Mouse (Mus musculus): ENCODE measurements at regions not wholly inside any gene's neighbourhood (a gene's known extent, or its start where the extent isn't known, plus 50 kb on each side); places are given as distances from the start of the nearest gene placed in this dataset.

GRCm38 (mm10) chr9:68340921-68341320, 312.7 kb upstream of the Rora start:
- Histone ChIP-seq H3K27ac (ENCODE audit: low read depth, low read length) (no peak overlapping the region), H3K4me2 (no peak overlapping the region), H3K9ac (ENCODE audit: low read depth, low read length) (no peak overlapping the region), H3K9me3 (replicated peaks; ENCODE audit: control insufficient read depth, low read length) (no peaks in the 10 kb centered on the region), H3K4me1 (ENCODE audit: control insufficient read depth, insufficient read depth, low read length) (no peaks in the 10 kb centered on the region), H3K4me3 (ENCODE audit: low read depth, low read length) (no peak overlapping the region), H3K36me3 (ENCODE audit: control insufficient read depth, insufficient read depth, low read length) (no peaks in the 10 kb centered on the region), H3K27me3 (ENCODE audit: control insufficient read depth, insufficient read depth, low read length) (no peaks in the 10 kb centered on the region)
- 15% methylated on average over 3 of the region's 3 CpGs for WGBS (ENCODE audit: insufficient replicate concordance)
- no peak for ATAC-seq (replicated peaks; ENCODE audit: insufficient number of reproducible peaks, low FRiP score, low TSS enrichment)

- no peak overlapping the region for H3K27ac ChIP-seq (ENCODE audit: low read depth, low read length)
- no peak overlapping the region for H3K9ac ChIP-seq (ENCODE audit: low read depth, low read length)
- no peaks in the 10 kb centered on the region for H3K4me1 ChIP-seq (ENCODE audit: control insufficient read depth, insufficient read depth, low read length)
- 87% methylated on average over 3 of the region's 3 CpGs for WGBS (ENCODE audit: insufficient replicate concordance)
- H3K36me3 ChIP-seq (ENCODE audit: control insufficient read depth, insufficient read depth, low read length) = no peaks in the 10 kb centered on the region
- no peaks in the 10 kb centered on the region for H3K27me3 ChIP-seq (ENCODE audit: control insufficient read depth, insufficient read depth, low read length)
- no peak overlapping the region for H3K4me2 ChIP-seq
- H3K4me3 ChIP-seq (ENCODE audit: low read depth, low read length) = no peak overlapping the region
- no peak for ATAC-seq (replicated peaks; ENCODE audit: insufficient number of reproducible peaks, low FRiP score, low TSS enrichment)
- H3K9me3 ChIP-seq (replicated peaks; ENCODE audit: control insufficient read depth, low read length) = no peaks in the 10 kb centered on the region
Measured at GRCm38 (mm10) chr9:68341511-68341910, 312.1 kb upstream of the Rora start.

GRCm38 (mm10) chr9:68347426-68347825, 306.2 kb upstream of the Rora start:
- H3K4me2 ChIP-seq = no peak overlapping the region
- no peaks in the 10 kb centered on the region for H3K27me3 ChIP-seq (ENCODE audit: control insufficient read depth, insufficient read depth, low read length)
- H3K27ac ChIP-seq (ENCODE audit: low read depth, low read length) = no peak overlapping the region
- WGBS (ENCODE audit: insufficient replicate concordance) = 69% methylated on average over 6 of the region's 6 CpGs
- no peaks in the 10 kb centered on the region for H3K36me3 ChIP-seq (ENCODE audit: control insufficient read depth, insufficient read depth, low read length)
- H3K9ac ChIP-seq (ENCODE audit: low read depth, low read length) = no peak overlapping the region
- no peak for ATAC-seq (replicated peaks; ENCODE audit: insufficient number of reproducible peaks, low FRiP score, low TSS enrichment)
- no peaks in the 10 kb centered on the region for H3K9me3 ChIP-seq (replicated peaks; ENCODE audit: control insufficient read depth, low read length)
- H3K4me1 ChIP-seq (ENCODE audit: control insufficient read depth, insufficient read depth, low read length) = no peaks in the 10 kb centered on the region
- H3K4me3 ChIP-seq (ENCODE audit: low read depth, low read length) = no peak overlapping the region

- Histone ChIP-seq H3K4me1 (ENCODE audit: control insufficient read depth, insufficient read depth, low read length) (no peaks in the 10 kb centered on the region), H3K9me3 (replicated peaks; ENCODE audit: control insufficient read depth, low read length) (no peaks in the 10 kb centered on the region), H3K36me3 (ENCODE audit: control insufficient read depth, insufficient read depth, low read length) (no peaks in the 10 kb centered on the region), H3K27me3 (ENCODE audit: control insufficient read depth, insufficient read depth, low read length) (no peaks in the 10 kb centered on the region), H3K9ac (ENCODE audit: low read depth, low read length) (no peak overlapping the region), H3K4me3 (ENCODE audit: low read depth, low read length) (no peak overlapping the region), H3K4me2 (no peak overlapping the region), H3K27ac (ENCODE audit: low read depth, low read length) (no peak overlapping the region)
- WGBS (ENCODE audit: insufficient replicate concordance) = 75% methylated on average over 4 of the region's 4 CpGs
- no peak for ATAC-seq (replicated peaks; ENCODE audit: insufficient number of reproducible peaks, low FRiP score, low TSS enrichment)
Measured at GRCm38 (mm10) chr9:68351466-68351865, 302.1 kb upstream of the Rora start.

- Histone ChIP-seq H3K4me1 (ENCODE audit: control insufficient read depth, insufficient read depth, low read length) (no peaks in the 10 kb centered on the region), H3K4me2 (no peak overlapping the region), H3K9me3 (replicated peaks; ENCODE audit: control insufficient read depth, low read length) (no peaks in the 10 kb centered on the region), H3K9ac (ENCODE audit: low read depth, low read length) (no peak overlapping the region), H3K27me3 (ENCODE audit: control insufficient read depth, insufficient read depth, low read length) (no peaks in the 10 kb centered on the region), H3K36me3 (ENCODE audit: control insufficient read depth, insufficient read depth, low read length) (no peaks in the 10 kb centered on the region), H3K4me3 (ENCODE audit: low read depth, low read length) (no peak overlapping the region), H3K27ac (ENCODE audit: low read depth, low read length) (no peak overlapping the region)
- 71% methylated on average over 4 of the region's 4 CpGs for WGBS (ENCODE audit: insufficient replicate concordance)
- no peak for ATAC-seq (replicated peaks; ENCODE audit: insufficient number of reproducible peaks, low FRiP score, low TSS enrichment)
Measured at GRCm38 (mm10) chr9:68354470-68354869, 299.1 kb upstream of the Rora start.

- no peaks in the 10 kb centered on the region for H3K27me3 ChIP-seq (ENCODE audit: control insufficient read depth, insufficient read depth, low read length)
- H3K9ac ChIP-seq (ENCODE audit: low read depth, low read length) = no peak overlapping the region
- H3K9me3 ChIP-seq (replicated peaks; ENCODE audit: control insufficient read depth, low read length) = no peaks in the 10 kb centered on the region
- no peak overlapping the region for H3K4me2 ChIP-seq
- no peak for ATAC-seq (replicated peaks; ENCODE audit: insufficient number of reproducible peaks, low FRiP score, low TSS enrichment)
- no peaks in the 10 kb centered on the region for H3K36me3 ChIP-seq (ENCODE audit: control insufficient read depth, insufficient read depth, low read length)
- WGBS (ENCODE audit: insufficient replicate concordance) = 86% methylated on average over 4 of the region's 4 CpGs
- no peak overlapping the region for H3K4me3 ChIP-seq (ENCODE audit: low read depth, low read length)
- no peaks in the 10 kb centered on the region for H3K4me1 ChIP-seq (ENCODE audit: control insufficient read depth, insufficient read depth, low read length)
- H3K27ac ChIP-seq (ENCODE audit: low read depth, low read length) = no peak overlapping the region
Measured at GRCm38 (mm10) chr9:68356078-68356477, 297.5 kb upstream of the Rora start.

- no peaks in the 10 kb centered on the region for H3K4me1 ChIP-seq (ENCODE audit: control insufficient read depth, insufficient read depth, low read length)
- no peak overlapping the region for H3K4me2 ChIP-seq
- 46% methylated on average over 5 of the region's 5 CpGs for WGBS (ENCODE audit: insufficient replicate concordance)
- H3K4me3 ChIP-seq (ENCODE audit: low read depth, low read length) = no peak overlapping the region
- H3K9me3 ChIP-seq (replicated peaks; ENCODE audit: control insufficient read depth, low read length) = no peaks in the 10 kb centered on the region
- H3K27ac ChIP-seq (ENCODE audit: low read depth, low read length) = no peak overlapping the region
- H3K9ac ChIP-seq (ENCODE audit: low read depth, low read length) = no peak overlapping the region
- no peak for ATAC-seq (replicated peaks; ENCODE audit: insufficient number of reproducible peaks, low FRiP score, low TSS enrichment)
- no peaks in the 10 kb centered on the region for H3K27me3 ChIP-seq (ENCODE audit: control insufficient read depth, insufficient read depth, low read length)
- H3K36me3 ChIP-seq (ENCODE audit: control insufficient read depth, insufficient read depth, low read length) = no peaks in the 10 kb centered on the region
Measured at GRCm38 (mm10) chr9:68357231-68357630, 296.4 kb upstream of the Rora start.

GRCm38 (mm10) chr9:68366973-68367372, 286.6 kb upstream of the Rora start:
- H3K27ac ChIP-seq (ENCODE audit: low read depth, low read length) = no peak overlapping the region
- no peaks in the 10 kb centered on the region for H3K27me3 ChIP-seq (ENCODE audit: control insufficient read depth, insufficient read depth, low read length)
- no peak overlapping the region for H3K4me2 ChIP-seq
- H3K4me3 ChIP-seq (ENCODE audit: low read depth, low read length) = no peak overlapping the region
- no peak for ATAC-seq (replicated peaks; ENCODE audit: insufficient number of reproducible peaks, low FRiP score, low TSS enrichment)
- H3K9me3 ChIP-seq (replicated peaks; ENCODE audit: control insufficient read depth, low read length) = no peaks in the 10 kb centered on the region
- H3K36me3 ChIP-seq (ENCODE audit: control insufficient read depth, insufficient read depth, low read length) = no peaks in the 10 kb centered on the region
- H3K9ac ChIP-seq (ENCODE audit: low read depth, low read length) = no peak overlapping the region
- no peaks in the 10 kb centered on the region for H3K4me1 ChIP-seq (ENCODE audit: control insufficient read depth, insufficient read depth, low read length)
- 71% methylated on average over 3 of the region's 3 CpGs for WGBS (ENCODE audit: insufficient replicate concordance)

GRCm38 (mm10) chr9:68367556-68367955, 286.0 kb upstream of the Rora start:
- no peaks in the 10 kb centered on the region for H3K27me3 ChIP-seq (ENCODE audit: control insufficient read depth, insufficient read depth, low read length)
- no peaks in the 10 kb centered on the region for H3K4me1 ChIP-seq (ENCODE audit: control insufficient read depth, insufficient read depth, low read length)
- H3K36me3 ChIP-seq (ENCODE audit: control insufficient read depth, insufficient read depth, low read length) = no peaks in the 10 kb centered on the region
- no peak overlapping the region for H3K27ac ChIP-seq (ENCODE audit: low read depth, low read length)
- no peak overlapping the region for H3K4me2 ChIP-seq
- 79% methylated on average over 4 of the region's 4 CpGs for WGBS (ENCODE audit: insufficient replicate concordance)
- no peak overlapping the region for H3K4me3 ChIP-seq (ENCODE audit: low read depth, low read length)
- ATAC-seq (replicated peaks; ENCODE audit: insufficient number of reproducible peaks, low FRiP score, low TSS enrichment) = no peak
- H3K9ac ChIP-seq (ENCODE audit: low read depth, low read length) = no peak overlapping the region
- H3K9me3 ChIP-seq (replicated peaks; ENCODE audit: control insufficient read depth, low read length) = no peaks in the 10 kb centered on the region
